Mouse (Mus musculus): Measurements from ENCODE around the gene Mfrp. TPM values are rescaled to one million over a fixed set of nuclear protein-coding genes. Genes with fewer than 3 reads are reported as not detected.
"Not testable (repeated sequence)": the region's sequence is repeated elsewhere in the genome, so short reads cannot be mapped to it uniquely, and the experiment has no call there.

Gene Mfrp
- total RNA-seq, 2 experiments from 2014 or later, result 0.15 TPM; not detected in 1

DNA sequence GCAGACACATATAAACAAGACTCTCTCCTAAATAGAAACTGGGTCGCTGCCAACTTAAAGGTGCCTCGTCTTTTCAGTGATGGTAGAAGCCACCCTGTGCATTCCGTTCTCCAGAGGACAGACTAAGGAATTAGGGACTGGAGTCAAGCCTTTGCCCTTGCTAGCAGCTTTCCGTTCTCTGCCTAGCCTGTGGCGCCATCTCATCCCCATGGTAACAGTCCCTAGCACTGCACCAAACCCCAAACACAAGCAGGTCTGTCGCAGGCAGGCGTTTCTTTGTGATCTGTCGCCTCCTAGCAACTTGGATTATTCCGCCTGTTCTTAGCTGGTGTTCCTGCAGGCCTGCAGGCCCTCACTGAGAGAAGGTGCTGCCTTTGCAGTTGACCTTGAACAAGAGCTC, 5.0 kb upstream of the Mfrp start:
- ATAC-seq (replicated peaks; ENCODE audit: poor library complexity, severe bottlenecking), result no peak

GRCm38 (mm10) chr9:44104881-44105280, 3.4 kb downstream of the Mfrp start:
- ATAC-seq (replicated peaks; ENCODE audit: poor library complexity, severe bottlenecking), result no peak

DNA sequence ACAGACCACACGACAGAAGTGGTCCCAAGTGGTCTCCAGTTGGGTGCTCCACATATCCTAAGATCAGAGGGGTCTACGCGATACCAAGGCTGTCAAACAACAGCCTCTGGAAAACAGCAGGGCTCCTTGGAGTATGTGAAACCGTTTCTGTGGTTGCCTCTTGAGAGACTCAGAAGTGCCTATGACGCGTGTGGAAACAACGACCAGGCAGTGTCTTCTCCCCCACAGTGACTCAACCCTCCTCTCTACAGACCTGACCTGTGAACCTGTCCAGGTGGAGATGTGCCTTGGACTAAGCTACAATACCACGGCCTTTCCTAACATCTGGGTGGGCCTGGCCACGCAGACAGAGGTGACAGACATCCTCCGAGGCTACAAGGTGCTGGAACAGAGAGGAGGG, 4.3 kb downstream of the Mfrp start:
- no peak for ATAC-seq (replicated peaks; ENCODE audit: poor library complexity, severe bottlenecking)

DNA sequence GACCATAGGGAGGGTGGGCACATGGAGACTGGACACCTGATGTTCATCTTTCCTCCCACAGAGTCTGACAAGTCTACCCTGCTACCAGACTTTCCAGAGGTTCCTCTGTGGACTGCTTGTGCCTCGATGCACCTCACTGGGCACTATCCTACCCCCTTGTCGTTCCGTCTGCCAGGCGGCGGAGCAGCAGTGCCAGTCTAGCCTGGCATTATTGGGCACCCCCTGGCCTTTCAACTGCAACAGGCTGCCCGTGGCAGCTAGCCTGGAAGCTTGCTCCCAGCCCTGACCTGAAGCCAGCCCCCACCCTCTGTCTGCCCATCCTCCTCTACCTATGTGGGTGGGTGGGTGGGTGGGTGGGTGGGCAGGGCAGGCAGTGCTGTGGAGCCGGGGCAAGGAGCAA, 4.7 kb downstream of the Mfrp start:
- ATAC-seq (replicated peaks; ENCODE audit: poor library complexity, severe bottlenecking), result no peak

GRCm38 (mm10) chr9:44106596-44106995, 5.1 kb downstream of the Mfrp start:
- ATAC-seq (replicated peaks; ENCODE audit: poor library complexity, severe bottlenecking), result no peak

GRCm38 (mm10) chr9:44107110-44107509, 5.6 kb downstream of the Mfrp start, which contains the start of gene C1qtnf5:
TSS of gene C1qtnf5 (plus strand) at chr9:44107245.
- ATAC-seq (replicated peaks; ENCODE audit: poor library complexity, severe bottlenecking), result no peak

DNA sequence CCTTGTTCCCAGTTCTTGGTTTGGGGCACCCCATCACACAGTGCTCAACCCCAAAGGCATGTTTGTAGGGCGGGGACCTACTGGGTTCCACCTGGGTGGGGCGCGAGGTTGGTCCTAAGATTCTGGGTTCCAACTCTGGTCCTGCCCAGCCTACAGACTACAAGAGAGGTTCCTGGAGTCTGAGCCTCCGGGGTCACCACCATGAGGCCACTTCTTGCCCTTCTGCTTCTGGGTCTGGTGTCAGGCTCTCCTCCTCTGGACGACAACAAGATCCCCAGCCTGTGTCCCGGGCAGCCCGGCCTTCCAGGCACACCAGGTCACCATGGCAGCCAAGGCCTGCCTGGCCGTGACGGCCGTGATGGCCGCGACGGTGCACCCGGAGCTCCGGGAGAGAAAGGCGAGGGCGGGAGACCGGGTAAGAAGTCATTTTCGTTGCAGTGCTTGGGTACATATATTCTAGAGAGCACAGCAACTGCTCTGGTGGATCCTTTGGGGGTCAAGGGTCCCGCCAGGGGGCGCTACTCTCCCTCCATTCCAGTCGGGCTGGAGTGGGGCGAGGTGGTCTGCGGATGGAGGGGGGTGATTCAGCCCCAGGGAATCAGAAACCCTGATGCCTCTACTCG, 6.1 kb downstream of the Mfrp start:
- no peak for ATAC-seq (replicated peaks; ENCODE audit: poor library complexity, severe bottlenecking)

DNA sequence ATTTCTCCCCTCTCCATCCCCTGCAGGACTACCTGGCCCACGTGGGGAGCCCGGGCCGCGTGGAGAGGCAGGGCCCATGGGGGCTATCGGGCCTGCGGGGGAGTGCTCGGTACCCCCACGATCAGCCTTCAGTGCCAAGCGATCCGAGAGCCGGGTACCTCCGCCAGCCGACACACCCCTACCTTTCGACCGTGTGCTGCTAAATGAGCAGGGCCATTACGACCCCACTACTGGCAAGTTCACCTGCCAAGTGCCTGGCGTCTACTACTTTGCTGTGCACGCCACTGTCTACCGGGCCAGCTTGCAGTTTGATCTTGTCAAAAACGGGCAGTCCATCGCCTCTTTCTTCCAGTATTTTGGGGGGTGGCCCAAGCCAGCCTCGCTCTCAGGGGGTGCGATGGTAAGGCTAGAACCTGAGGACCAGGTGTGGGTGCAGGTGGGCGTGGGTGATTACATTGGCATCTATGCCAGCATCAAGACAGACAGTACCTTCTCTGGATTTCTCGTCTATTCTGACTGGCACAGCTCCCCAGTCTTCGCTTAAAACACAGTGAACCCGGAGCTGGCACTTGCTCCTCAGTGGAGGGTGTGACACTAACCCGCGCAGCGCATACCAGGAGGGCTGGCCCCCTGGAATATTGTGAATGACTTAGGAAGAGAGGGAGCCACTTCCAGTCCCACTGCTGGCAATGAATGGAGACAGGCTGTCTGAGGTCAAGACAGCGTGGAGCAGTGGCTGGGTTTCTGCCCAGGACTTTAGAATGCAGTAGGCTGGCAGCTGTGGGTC, 6.9 kb downstream of the Mfrp start:
- no peak for ATAC-seq (replicated peaks; ENCODE audit: poor library complexity, severe bottlenecking)

DNA sequence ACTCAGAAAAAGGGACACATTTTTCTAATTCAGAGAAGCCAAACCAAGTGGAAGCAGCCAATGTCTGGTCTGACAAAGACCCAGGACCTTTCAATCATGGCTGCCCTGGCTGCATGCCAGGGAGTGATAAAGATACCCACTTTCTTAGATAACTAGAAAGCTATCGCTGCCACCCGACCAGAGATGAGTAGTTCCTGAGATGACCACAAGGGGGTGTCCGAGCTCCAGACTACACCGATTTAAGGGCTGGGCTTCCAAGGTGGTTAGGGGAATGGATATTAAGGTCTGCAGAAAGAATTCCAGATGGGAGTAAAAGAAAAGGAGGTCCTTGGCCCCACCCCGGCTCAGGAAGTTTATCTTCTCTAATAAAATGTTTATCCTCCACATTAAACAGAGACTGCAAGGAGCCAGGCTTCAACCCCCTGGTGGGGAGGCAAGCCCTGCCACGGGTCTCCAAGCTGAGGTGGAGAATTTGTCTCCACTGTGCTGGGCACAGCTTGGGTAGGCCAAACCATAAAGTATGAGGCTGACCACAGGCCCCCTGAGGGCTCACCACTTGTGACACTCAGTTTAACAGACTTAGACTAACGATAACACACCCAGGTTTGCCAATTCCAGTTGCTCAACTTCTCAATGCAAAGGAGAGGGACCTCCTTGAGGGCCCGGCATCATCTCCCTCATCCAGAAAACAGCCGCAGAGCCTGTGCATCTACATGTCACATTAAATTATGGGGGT, 8.0 kb downstream of the Mfrp start:
- peak; percentile 25 for ATAC-seq (replicated peaks; ENCODE audit: poor library complexity, severe bottlenecking)

DNA sequence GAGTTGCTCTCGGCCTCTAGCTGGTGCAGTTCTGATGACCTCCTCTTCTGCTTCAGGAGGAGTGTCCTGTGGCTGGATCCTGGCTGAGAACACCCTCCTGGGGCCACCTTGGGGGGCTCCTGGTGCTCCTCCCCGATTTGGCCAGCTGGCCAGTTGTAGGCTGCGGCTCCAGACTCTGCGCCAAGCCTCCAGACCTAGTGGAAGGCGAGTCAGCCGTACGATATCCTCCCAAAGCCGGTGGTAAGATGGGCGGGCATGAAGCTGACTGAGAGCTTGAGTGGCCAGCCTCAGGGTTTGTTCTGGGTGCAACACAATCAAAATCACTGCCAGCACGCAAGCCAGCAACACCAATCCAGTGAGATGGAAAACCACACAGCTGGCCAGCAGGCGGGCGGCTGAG, 10.4 kb downstream of the Mfrp start:
- ATAC-seq (replicated peaks; ENCODE audit: poor library complexity, severe bottlenecking), result not testable (repeated sequence)

GRCm38 (mm10) chr9:44113105-44113789, 11.7 kb downstream of the Mfrp start, which contains the start of the genes Gm49380 and Rnf26:
TSS of gene Gm49380 (minus strand) at chr9:44113500.
TSS of gene Rnf26 (minus strand) at chr9:44113517.
- ATAC-seq (replicated peaks; ENCODE audit: poor library complexity, severe bottlenecking), result peak; percentile 95

GRCm38 (mm10) chr9:44114453-44114852, 12.9 kb downstream of the Mfrp start:
- ATAC-seq (replicated peaks; ENCODE audit: poor library complexity, severe bottlenecking), result no peak

- ATAC-seq (replicated peaks; ENCODE audit: poor library complexity, severe bottlenecking), result no peak
These were observed 14.1 kb downstream of the Mfrp start for GRCm38 (mm10) chr9:44115599-44115998.

GRCm38 (mm10) chr9:44116182-44116581, 14.7 kb downstream of the Mfrp start:
- no peak for ATAC-seq (replicated peaks; ENCODE audit: poor library complexity, severe bottlenecking)

DNA sequence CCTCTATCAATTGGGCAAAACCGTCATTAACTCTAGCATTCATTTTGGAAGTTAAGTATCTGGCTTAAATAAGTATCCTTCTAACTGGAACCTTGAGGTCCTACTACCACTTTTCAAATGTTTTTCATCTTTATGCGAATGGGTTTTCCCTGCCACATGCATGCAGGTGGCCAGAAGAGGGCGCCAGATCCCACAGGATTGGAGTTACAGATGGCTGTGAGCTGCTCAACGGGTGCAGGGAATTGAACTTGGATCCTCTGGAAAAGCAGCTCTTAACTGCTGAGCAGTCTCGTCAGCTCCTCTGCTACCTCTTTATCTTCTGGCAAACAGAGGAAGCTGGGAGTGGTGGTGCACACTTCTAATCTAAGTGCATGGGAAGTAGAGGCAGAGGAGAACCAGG, 17.5 kb downstream of the Mfrp start:
- ATAC-seq (replicated peaks; ENCODE audit: poor library complexity, severe bottlenecking), result 0 out of 2 replicates have a peak, but pooled peaks have one; percentile 44

GRCm38 (mm10) chr9:44119948-44120465, 18.5 kb downstream of the Mfrp start:
- ATAC-seq (replicated peaks; ENCODE audit: poor library complexity, severe bottlenecking), result no peak

DNA sequence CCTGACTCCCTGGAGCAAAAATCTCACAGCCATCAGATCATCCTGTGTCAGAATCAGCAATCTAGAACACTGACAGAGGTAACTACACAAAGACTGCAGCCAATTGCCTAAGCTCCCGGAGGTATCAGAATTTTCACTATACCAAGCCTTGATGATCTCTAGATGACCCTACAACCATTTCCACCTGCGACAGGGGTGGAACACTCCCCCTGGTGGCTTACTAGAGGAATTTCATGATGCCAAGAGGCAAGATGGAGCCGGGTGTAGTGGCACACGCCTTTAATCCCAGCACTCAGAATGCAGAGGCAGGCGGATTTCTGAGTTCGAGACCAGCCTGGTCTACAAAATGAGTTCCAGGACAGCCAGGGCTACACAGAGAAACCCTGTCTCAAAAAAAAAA, 22.8 kb downstream of the Mfrp start:
- ATAC-seq (replicated peaks; ENCODE audit: poor library complexity, severe bottlenecking), result no peak

- ATAC-seq (replicated peaks; ENCODE audit: poor library complexity, severe bottlenecking), result no peak
These were observed 23.5 kb downstream of the Mfrp start for GRCm38 (mm10) chr9:44125026-44125425.

- peak; percentile 56 for ATAC-seq (replicated peaks; ENCODE audit: poor library complexity, severe bottlenecking)
These were observed 24.3 kb downstream of the Mfrp start for GRCm38 (mm10) chr9:44125546-44126428.
